Mouse (Mus musculus): ENCODE measurements around the gene Scn5a.

The Scn5a gene

DNA sequence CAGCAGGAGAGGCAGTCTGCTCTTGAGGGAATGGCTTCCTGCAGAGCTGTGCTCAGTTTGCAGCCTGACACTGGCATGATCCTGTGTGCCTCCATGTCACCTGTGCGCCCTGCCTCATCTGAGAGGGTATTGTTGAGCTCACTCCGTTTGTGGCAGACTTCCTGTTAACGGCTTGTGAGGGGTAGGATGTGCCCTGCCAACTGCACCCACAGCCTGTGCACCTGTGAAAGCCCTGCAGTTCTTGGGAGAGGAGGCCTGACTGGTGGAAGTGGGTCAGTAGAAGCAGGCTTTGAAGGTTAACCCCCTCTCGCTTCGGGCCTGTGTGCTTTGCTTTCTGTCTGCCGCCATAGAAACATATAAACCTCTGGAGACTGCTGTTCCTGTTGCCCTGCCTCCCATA, 113.8 kb downstream of the Scn5a start:
- no peak for DNase-seq (ENCODE audit: low spot score in 2 of 2)

DNA sequence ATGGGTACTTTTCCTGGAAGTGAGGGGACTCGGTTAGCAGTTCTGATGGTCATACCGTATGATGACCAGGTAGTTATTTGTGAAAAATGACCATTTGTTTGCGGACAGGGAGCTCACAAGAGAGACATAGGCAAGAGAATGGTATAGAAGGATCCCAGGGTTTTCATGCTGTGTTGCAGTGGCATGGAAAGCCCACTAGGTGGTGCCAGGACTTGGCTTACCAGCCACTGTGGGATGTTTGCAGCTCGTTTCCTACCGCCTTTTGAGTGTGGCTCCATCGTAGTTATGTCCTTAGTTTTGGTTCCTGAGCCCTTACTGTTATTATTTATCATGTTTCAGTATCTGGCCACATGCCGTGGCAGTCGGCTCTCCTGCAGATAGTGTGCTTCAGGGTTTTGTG, 118.4 kb downstream of the Scn5a start:
- DNase-seq (ENCODE audit: low spot score in 2 of 2): peak; percentile 53 to 74

DNA sequence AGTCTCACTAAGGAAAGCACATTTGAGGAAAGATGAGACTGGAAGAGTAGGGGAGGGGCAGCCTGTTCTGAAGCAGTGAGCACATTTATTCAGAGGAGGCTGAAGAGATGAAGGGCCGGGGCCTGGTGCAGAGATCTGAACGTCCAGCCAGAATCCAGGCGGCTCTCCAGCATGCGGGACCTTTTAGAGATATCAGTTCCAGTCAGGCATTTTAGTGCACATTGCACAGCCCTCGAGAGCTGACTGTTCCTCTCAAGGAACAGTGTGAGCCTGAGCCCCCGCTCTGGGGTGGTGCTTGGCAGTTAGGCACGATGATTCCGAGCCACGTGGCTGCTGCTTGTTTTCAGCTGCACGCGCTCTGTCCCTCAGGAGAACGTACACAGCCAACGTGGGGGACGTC, 121.7 kb downstream of the Scn5a start:
- DNase-seq (ENCODE audit: low spot score in 2 of 2): no peak

GRCm38 (mm10) chr9:119455967-119456366, 122.8 kb downstream of the Scn5a start:
- DNase-seq (ENCODE audit: low spot score in 2 of 2): no peak

DNA sequence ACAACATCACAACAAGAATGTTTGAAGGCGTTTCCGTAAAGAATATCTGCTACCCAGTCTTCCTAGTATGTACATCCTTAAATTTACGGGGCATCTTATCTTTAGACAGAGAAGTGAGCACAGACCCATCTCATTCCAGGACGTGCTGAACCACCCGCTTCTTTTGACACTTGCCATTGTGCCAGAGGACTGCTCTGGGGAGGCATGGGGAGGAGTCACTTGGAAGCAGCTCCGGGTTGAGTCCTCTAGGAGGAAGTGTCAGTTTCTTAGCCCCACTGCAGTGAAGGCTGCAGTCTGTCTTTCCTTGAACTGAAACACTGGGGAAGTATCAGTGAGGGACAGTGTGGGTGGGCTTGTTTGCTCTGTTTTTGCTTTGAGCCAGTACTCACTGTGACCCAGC, 133.1 kb downstream of the Scn5a start:
- DNase-seq (ENCODE audit: low spot score in 2 of 2): no peak

GRCm38 (mm10) chr9:119444738-119445429, 133.9 kb downstream of the Scn5a start, which contains the start of gene Exog:
TSS of gene Exog (plus strand) at chr9:119444943.
- DNase-seq (ENCODE audit: low spot score in 2 of 2): peak; percentile 98 to 99

DNA sequence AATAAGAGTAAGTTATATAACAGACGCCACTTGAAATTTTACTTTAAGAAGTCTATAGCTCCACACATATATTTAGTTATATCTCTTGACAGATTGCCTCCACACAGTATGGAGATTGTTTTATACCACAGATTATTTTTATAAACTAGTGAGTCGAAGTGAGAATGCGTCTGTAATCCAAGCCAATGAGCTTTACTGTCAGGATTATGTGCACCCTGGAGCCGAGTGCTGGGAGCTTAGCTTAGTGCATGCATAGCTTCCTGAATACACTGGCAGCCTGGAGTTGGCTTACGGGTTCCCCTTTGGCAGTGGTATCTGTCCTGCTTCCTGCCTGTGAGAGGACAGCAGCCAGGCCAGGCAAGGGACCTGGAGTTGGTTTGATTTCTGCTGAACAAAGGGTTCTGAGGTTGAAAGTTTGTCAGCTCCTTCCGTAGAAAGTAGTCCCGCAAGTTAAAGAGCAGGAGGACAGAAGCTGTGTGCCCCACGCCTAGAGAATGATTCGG, 140.3 kb downstream of the Scn5a start:
- DNase-seq (ENCODE audit: low spot score in 2 of 2): no peak

DNA sequence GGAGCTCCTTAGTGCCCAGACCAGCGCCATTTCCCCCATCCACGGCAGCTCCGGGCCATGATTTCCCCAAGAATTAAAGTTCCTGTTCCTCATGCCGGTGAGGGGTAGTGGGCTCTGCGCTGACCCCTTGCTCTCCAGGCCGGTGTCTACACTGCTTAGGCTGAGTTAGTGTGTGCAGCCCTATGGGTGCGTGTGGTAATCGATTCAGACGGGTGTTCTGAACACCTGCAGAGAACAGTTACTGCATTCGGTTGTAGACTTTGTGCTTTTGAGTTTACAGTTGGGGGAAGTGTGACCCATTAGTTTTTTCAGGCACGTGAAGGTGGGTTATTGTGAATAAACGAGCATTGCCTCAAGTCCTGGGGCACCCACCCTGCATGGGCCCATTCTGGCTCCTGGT, 140.8 kb downstream of the Scn5a start:
- DNase-seq (ENCODE audit: low spot score in 2 of 2): no peak

GRCm38 (mm10) chr9:119435855-119436254, 143.0 kb downstream of the Scn5a start:
- no peak for DNase-seq (ENCODE audit: low spot score in 2 of 2)

Data from cerebellum, postnatal 4 days (tissue).